Mouse (Mus musculus) cerebellum, adult 2 months (tissue): Measurements from ENCODE around the gene Spag7. TPM values are rescaled to one million over a fixed set of nuclear protein-coding genes. Genes with fewer than 3 reads are reported as not detected.
A peak's percentile ranks its signal among the peaks of the same experiment; 100 is the strongest.

Experiments used
- DNase-seq, 2 experiments: peaks; one replicate each; pipeline ENCODE4 v3.0.0; 2021
- H3K27ac ChIP-seq: fragments of 200-500 bp; 2 replicates; pipeline ENCODE4 v1.5.1; 2012; ENCODE audit warnings: low read length, control low read depth, inconsistent platforms; ENCODE audit not compliant: insufficient read depth
- H3K27me3 ChIP-seq: fragments of 200-500 bp; 2 replicates; pipeline ENCODE4 v1.6.1; 2012; ENCODE audit warnings: inconsistent platforms, mild to moderate bottlenecking, low read length, moderate library complexity; ENCODE audit not compliant: control insufficient read depth, insufficient read depth
- H3K4me1 ChIP-seq: fragments of 200-500 bp; 2 replicates; pipeline ENCODE4 v1.6.1; 2011; ENCODE audit warnings: low read length; ENCODE audit not compliant: control insufficient read depth, insufficient read depth
- H3K4me3 ChIP-seq: fragments of 200-500 bp; replicated peaks from 2 replicates; pipeline ENCODE3; 2011; ENCODE audit warnings: mild to moderate bottlenecking, low read depth, low read length, control low read depth; ENCODE audit not compliant: insufficient read depth
- CTCF ChIP-seq: fragments of 200-500 bp; IDR thresholded peaks from 2 replicates; pipeline ENCODE4 v1.5.1; 2011; ENCODE audit warnings: low read depth, mild to moderate bottlenecking, control low read depth, low read length, moderate library complexity, borderline replicate concordance; ENCODE audit not compliant: insufficient read depth
- POLR2A ChIP-seq: fragments of 200-500 bp; IDR thresholded peaks from 2 replicates; pipeline ENCODE4 v1.6.1; 2011; ENCODE audit warnings: low read length, control low read depth, borderline replicate concordance; ENCODE audit not compliant: insufficient read depth
- WGBS: fragments of 180-500 bp; shearing (Covaris S2); methylation state at CpG from one replicate; pipeline ENCODE4 v1.1.7; 2018; 5-methylcytosine and 5-hydroxymethylcytosine counted together
- polyA plus RNA-seq: library from polyadenylated mRNA; depleted of rRNA; stranded (reverse); fragments of >200 nt; gene quantifications from 2 replicates; pipeline ENCODE4 v1.2.3, GENCODE M21; 2012; rRNA removed

Gene Spag7
- 84.3 and 93.2 TPM in 2 replicates for polyA plus RNA-seq

DNA sequence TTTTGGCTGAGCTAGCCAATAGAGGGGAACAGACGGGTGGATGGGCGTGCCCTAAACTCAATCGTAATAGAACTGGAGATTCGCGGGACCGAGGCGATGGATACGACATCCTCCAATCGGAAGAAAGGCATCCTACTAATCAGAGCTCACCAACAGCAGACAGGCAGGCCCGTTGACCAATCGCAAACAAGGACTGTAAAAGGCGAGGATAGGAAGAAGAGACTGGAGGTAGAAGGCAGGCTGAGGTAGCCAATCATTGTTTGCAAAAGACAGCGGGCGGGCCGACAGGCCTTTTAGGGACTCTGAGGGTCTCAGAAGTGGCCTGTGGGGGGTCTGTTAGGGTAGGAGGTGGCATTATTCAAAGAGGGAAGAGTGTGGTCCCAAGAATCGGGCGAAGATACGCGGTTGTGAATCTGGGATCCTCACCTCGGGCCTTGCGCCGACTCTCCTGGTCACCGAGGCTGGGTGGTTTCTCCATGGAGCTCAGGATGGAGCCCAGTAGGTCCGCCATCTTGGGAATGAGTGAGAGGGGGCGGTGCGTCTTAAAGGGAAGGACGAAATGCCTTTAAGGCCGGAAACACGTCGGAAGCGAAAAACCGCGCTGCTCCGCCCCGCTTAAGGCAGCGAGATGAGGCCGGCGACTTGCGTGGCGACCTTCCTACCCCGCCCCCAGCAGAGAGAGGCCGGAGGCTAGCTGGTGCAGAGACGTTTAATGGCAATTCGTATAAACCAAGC lies at the start of gene Spag7:
Spag7 (minus strand) TSS at position 646 of the 735 bp plus-strand sequence.
- no peak for TF ChIP-seq CTCF
- peak; percentile 82 for TF ChIP-seq POLR2A
- Histone ChIP-seq H3K4me1 (no peaks in the 10 kb centered on the region; the same call in 1 of the 2 replicates), H3K4me3 (peak within 1 kb of the TSS; percentile 85), H3K27me3 (no peaks in the 10 kb centered on the region), H3K27ac (peak within 1 kb of the TSS; percentile 92)
- peak; percentile 98 to 100 for DNase-seq
- WGBS = under 1% methylated on average over 44 of the region's 44 CpGs

DNA sequence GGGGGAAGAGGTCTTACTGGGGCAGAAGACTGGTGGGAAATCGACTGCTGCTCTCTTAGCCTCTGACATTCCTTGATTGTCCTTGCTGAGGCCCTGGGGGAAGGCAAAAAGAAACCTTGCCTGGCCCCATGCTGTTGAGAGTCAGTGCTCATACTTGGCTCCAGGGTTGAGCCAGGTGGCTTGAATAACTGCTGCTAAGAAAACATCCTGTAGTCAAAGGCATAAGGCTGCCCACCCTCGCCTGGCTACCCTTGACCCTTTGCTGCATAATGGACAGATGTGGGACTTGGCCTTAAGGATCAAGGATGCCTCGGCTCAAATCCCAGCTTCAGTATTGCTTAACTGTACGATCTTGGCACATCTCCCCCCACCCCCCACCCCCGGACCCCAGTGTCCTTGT lies 49.3 kb upstream of the Spag7 start:
- H3K27me3 ChIP-seq = no peaks in the 10 kb centered on the region
- WGBS = 72% methylated on average over 5 of the region's 5 CpGs
- H3K27ac ChIP-seq = no peak overlapping the region
- TF ChIP-seq POLR2A (no peak), CTCF (no peak)
- H3K4me3 ChIP-seq = no peak overlapping the region
- no peaks in the 10 kb centered on the region for H3K4me1 ChIP-seq
- DNase-seq = no peak

DNA sequence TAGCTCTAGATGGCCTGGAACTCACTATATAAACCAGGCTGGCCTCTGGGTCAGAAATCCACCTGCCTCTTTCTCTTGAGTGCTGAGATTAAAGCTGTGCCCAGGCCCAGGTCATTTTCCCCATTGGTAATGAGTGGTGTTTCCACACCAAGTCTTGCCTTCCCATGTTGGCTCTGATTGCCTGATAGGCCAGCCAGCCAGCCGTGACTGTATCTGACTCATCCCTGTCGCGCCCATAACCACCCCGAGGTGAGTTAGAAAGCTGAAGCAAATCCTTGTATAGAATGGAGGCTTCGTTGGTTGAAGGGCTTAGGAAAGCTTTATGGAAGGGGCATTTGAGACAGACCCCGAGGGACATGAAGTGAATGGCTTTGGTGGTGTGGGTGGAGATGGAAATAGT lies 46.6 kb upstream of the Spag7 start:
- no peak overlapping the region for H3K4me3 ChIP-seq
- no peaks in the 10 kb centered on the region for H3K4me1 ChIP-seq

DNA sequence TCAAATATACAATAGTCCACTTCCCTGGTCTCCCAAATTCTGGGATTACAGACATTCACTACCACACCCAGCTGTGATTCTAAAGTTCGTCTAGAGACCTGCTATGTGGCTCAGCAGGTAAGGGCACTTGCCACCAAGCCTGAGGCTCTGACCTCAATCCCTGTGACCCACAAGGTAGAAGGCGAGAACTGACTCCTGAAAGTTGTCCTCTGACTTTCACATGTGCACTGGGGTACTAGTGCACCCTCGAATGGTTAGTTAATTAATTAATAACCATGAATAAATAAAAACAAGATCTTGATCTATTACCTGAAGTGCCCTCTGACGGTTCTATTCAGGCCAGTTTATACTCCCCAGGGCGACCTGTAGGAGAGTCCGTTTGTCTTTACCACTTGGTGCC lies 44.0 kb upstream of the Spag7 start:
- H3K27me3 ChIP-seq = no peaks in the 10 kb centered on the region
- H3K4me3 ChIP-seq = no peak overlapping the region
- H3K4me1 ChIP-seq = no peaks in the 10 kb centered on the region
- DNase-seq = no peak
- 88% methylated on average over 6 of the region's 6 CpGs for WGBS
- TF ChIP-seq POLR2A (no peak), CTCF (no peak)
- H3K27ac ChIP-seq = no peak overlapping the region

More for the DNA sequence above, 46.6 kb upstream of the Spag7 start:
- TF ChIP-seq POLR2A (no peak), CTCF (no peak)
- H3K27me3 ChIP-seq = no peaks in the 10 kb centered on the region
- no peak overlapping the region for H3K27ac ChIP-seq
- WGBS = 84% methylated on average over 6 of the region's 6 CpGs
- DNase-seq = no peak

DNA sequence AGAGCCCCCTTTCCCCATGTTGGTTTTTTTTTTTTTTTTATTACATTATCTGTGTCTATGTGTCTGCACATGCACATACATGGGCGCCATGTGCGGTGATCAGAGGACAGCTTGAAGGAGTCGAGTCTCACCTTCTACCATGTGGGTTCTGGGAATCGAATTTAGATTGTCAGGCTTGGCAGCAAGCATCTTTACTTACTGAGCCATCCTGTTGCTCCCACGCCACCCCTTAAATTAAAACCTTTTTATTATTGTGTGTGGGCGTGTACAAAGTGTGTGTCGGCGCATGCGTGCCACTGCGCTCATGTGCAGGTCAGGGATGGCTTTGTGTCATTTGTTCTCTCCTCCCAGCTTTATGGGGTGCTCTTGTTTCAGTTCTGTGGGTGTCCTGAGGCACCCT lies 41.8 kb upstream of the Spag7 start:
- no peak for DNase-seq
- TF ChIP-seq CTCF = no peak
- no peak for TF ChIP-seq POLR2A
- WGBS = 94% methylated on average over 10 of the region's 10 CpGs
- Histone ChIP-seq H3K27ac (no peak overlapping the region), H3K27me3 (no peaks in the 10 kb centered on the region), H3K4me3 (no peak overlapping the region), H3K4me1 (no peaks in the 10 kb centered on the region)

DNA sequence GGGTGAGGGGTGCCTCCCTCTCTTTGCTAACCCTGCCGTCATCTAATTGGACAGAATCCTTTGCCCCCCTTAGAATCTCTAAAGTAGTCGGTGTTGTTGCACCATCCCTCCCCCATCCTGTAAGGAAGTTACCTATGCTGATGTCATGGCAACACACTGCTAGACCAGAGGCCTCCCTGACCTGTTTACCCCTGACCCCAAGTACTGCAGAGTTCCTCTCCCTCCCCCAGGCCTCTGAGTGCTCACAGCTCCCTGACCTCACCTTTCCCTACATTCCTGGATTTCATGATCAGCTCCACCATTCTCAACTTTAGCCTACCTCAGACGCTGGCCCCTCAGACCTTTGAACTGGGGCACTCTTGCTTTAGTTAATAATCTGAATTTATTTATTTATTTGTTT lies 36.9 kb upstream of the Spag7 start:
- H3K27me3 ChIP-seq = no peaks in the 10 kb centered on the region
- DNase-seq = no peak
- WGBS = 86% methylated on average over 3 of the region's 3 CpGs
- H3K4me1 ChIP-seq = peaks cover 10% of the 10 kb centered on the region
- TF ChIP-seq CTCF = no peak
- TF ChIP-seq POLR2A = no peak
- H3K4me3 ChIP-seq = no peak overlapping the region
- H3K27ac ChIP-seq = no peak overlapping the region

DNA sequence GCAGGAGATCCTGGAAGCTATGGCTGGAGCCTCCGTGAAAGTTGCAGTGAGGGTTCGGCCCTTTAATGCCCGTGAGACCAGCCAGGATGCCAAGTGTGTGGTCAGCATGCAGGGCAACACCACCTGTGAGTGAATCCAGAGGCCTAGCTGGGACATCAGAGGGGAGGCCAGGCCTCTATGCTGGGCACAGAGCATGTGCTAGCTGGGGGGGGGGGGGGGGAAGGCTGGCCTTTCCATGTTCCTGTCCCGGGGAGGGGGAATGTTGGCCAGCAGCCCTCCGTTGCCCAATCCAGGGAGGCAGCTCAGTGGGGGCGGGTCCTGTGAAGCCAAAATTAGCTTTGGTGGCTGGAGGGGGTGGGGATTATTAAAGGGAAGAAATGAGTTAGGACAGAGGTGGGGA lies 33.6 kb upstream of the Spag7 start:
- Histone ChIP-seq H3K27ac (no peak overlapping the region), H3K27me3 (no peaks in the 10 kb centered on the region), H3K4me1 (peaks cover 10% of the 10 kb centered on the region), H3K4me3 (no peak overlapping the region)
- 8% methylated on average over 6 of the region's 6 CpGs for WGBS
- no peak for DNase-seq
- no peak for TF ChIP-seq CTCF
- no peak for TF ChIP-seq POLR2A
